Mouse (Mus musculus): ENCODE measurements around the gene Gm1123.

Gm1123 gene

GRCm38 (mm10) chr9:99035575-99035974 is at the start of gene Gm1123:
Gm1123 (minus strand) TSS chr9:99035715.
- no peak for DNase-seq

- DNase-seq = no peak
These were observed 46.2 kb upstream of the Gm1123 start for GRCm38 (mm10) chr9:99081718-99082117.

GRCm38 (mm10) chr9:99081308-99081707 is 45.8 kb upstream of the Gm1123 start:
- no peak for DNase-seq

- no peak for DNase-seq
These were observed 45.1 kb upstream of the Gm1123 start for GRCm38 (mm10) chr9:99080657-99081056.

- no peak for DNase-seq
These were observed 38.9 kb upstream of the Gm1123 start for GRCm38 (mm10) chr9:99074462-99074861.

GRCm38 (mm10) chr9:99072538-99072937 is 37.0 kb upstream of the Gm1123 start:
- no peak for DNase-seq

GRCm38 (mm10) chr9:99065311-99065710 is 29.8 kb upstream of the Gm1123 start:
- no peak for DNase-seq

GRCm38 (mm10) chr9:99064216-99064615 is 28.7 kb upstream of the Gm1123 start:
- DNase-seq = peak; percentile 53

GRCm38 (mm10) chr9:99062544-99062943 is 27.0 kb upstream of the Gm1123 start:
- DNase-seq = peak; percentile 79

GRCm38 (mm10) chr9:99057751-99058150 is 22.2 kb upstream of the Gm1123 start:
- DNase-seq = peak; percentile 70

- no peak for DNase-seq
These were observed 14.2 kb upstream of the Gm1123 start for GRCm38 (mm10) chr9:99049760-99050159.

GRCm38 (mm10) chr9:99048724-99049250 is 13.3 kb upstream of the Gm1123 start:
- no peak for DNase-seq

GRCm38 (mm10) chr9:99044761-99045160 is 9.2 kb upstream of the Gm1123 start:
- peak; percentile 67 for DNase-seq

- DNase-seq = no peak
These were observed 7.1 kb upstream of the Gm1123 start for GRCm38 (mm10) chr9:99042641-99043040.

GRCm38 (mm10) chr9:99041994-99042393 is 6.5 kb upstream of the Gm1123 start:
- DNase-seq = no peak

- no peak for DNase-seq
These were observed 1.4 kb downstream of the Gm1123 start for GRCm38 (mm10) chr9:99034111-99034510.

GRCm38 (mm10) chr9:99032031-99032430 is 3.5 kb downstream of the Gm1123 start:
- no peak for DNase-seq

GRCm38 (mm10) chr9:99021751-99022150 is 13.8 kb downstream of the Gm1123 start:
- no peak for DNase-seq

GRCm38 (mm10) chr9:99021166-99021565 is 14.3 kb downstream of the Gm1123 start:
- no peak for DNase-seq

GRCm38 (mm10) chr9:99017679-99018078 is 17.8 kb downstream of the Gm1123 start:
- DNase-seq = no peak

GRCm38 (mm10) chr9:99016759-99017158 is 18.8 kb downstream of the Gm1123 start:
- DNase-seq = no peak

- no peak for DNase-seq
These were observed 19.2 kb downstream of the Gm1123 start for GRCm38 (mm10) chr9:99016301-99016700.

GRCm38 (mm10) chr9:99009898-99010199 is 25.7 kb downstream of the Gm1123 start:
- no peak for DNase-seq

- no peak for DNase-seq
These were observed 26.2 kb downstream of the Gm1123 start for GRCm38 (mm10) chr9:99009069-99009897.

- DNase-seq = no peak
These were observed 34.2 kb downstream of the Gm1123 start for GRCm38 (mm10) chr9:99001326-99001725.
